In genomic region chr6:52507946-52508345, GRCm38 (mm10) we compare ENCODE assay signal across 24 mouse cellular contexts.
"Had no signal": no experiment of that assay in that cellular context is flagged by ENCODE, and none has a peak within 500 bp of the region (broad histone marks: within the 10 kb centered on the region; RNA-seq: fewer than 3 reads in every experiment).

No protein-coding gene starts in this region.

- H3K27ac ChIP-seq: heart, embryonic 13.5 days; heart, embryonic 15.5 days; hindbrain, embryonic 10.5 days; hindbrain, embryonic 12.5 days; hindbrain, embryonic 14.5 days; intestine, embryonic 15.5 days; layer of hippocampus, adult 2 months; left cerebral cortex, adult 2 months; limb, embryonic 10.5 days; limb, embryonic 12.5 days had no signal

- H3K4me3 ChIP-seq: heart, adult 2 months; heart, embryonic 13.5 days; heart, embryonic 15.5 days; hindbrain, embryonic 10.5 days; hindbrain, embryonic 12.5 days; intestine, embryonic 15.5 days; layer of hippocampus, adult 2 months; left cerebral cortex, adult 2 months; limb, embryonic 10.5 days; limb, embryonic 12.5 days had no signal

- H3K4me1 ChIP-seq: heart, embryonic 13.5 days; hindbrain, embryonic 10.5 days; hindbrain, embryonic 12.5 days; intestine, embryonic 15.5 days had no signal

- H3K9me3 ChIP-seq: heart, embryonic 13.5 days; heart, embryonic 15.5 days; hindbrain, embryonic 10.5 days; hindbrain, embryonic 12.5 days; intestine, embryonic 15.5 days; limb, embryonic 10.5 days; limb, embryonic 12.5 days had no signal

- DNase-seq: gastrocnemius, postnatal 10 days; gastrocnemius, postnatal 25 days; heart, postnatal 4 days; kidney, adult 18-20 months; kidney, adult 8-10 months; kidney, postnatal 10 days; kidney, postnatal 25 days; kidney, postnatal 4 days; liver had no signal

- H3K36me3 ChIP-seq: heart, embryonic 13.5 days; heart, embryonic 15.5 days; hindbrain, embryonic 10.5 days; hindbrain, embryonic 12.5 days; intestine, embryonic 15.5 days; limb, embryonic 10.5 days; limb, embryonic 12.5 days had no signal

- ATAC-seq: inflammation-experienced regulatory T-cells, adult 6 months; intestine, embryonic 15.5 days; intestine, postnatal 0 days had no signal

- H3K4me2 ChIP-seq: heart, embryonic 11.5 days; heart, embryonic 13.5 days; heart, embryonic 15.5 days; hindbrain, embryonic 12.5 days; hindbrain, embryonic 14.5 days; intestine, embryonic 15.5 days; limb, embryonic 12.5 days; liver, embryonic 11.5 days had no signal

- H3K27me3 ChIP-seq: heart, embryonic 13.5 days; heart, embryonic 15.5 days; hindbrain, embryonic 12.5 days; intestine, embryonic 15.5 days had no signal

- H3K9ac ChIP-seq: heart, embryonic 13.5 days; heart, embryonic 15.5 days; hindbrain, embryonic 12.5 days; hindbrain, embryonic 14.5 days; intestine, embryonic 15.5 days; limb, embryonic 12.5 days had no signal
